Mouse (Mus musculus) urinary bladder, postnatal 4 days (tissue): ENCODE data around the gene Zfp820.
"Not testable (repeated sequence)": the region's sequence is repeated elsewhere in the genome, so short reads cannot be mapped to it uniquely, and the experiment has no call there.

Experiments used
- DNase-seq, 2 experiments: peaks; one replicate each; pipeline ENCODE4 v3.0.0; 2021 to 2022; ENCODE audit warnings: low spot score in 2 of 2

The Zfp820 gene

GRCm38 (mm10) chr17:21845545-21846321 is at the start of gene Zfp820:
Zfp820 (minus strand) TSS chr17:21845772.
- peak; percentile 63 to 64 for DNase-seq

DNA sequence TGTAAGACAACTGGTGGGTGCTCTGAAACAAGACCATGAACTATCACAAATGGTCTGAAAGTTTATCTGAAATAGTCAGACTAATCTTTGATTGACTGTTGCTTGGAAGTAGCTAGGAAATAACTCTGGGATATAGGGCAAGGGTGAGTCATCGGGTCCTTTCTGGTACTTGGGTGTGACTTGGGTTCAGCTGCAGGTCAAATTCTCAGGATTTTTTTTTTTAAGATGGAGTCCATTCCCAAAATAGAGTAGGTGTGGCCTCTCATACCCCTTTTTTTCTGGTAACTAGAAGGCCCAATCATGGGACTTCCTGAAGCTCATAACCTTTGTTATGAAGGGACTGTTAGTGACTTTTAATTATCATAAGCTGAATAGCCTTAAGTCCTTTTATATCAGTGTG is 25.7 kb upstream of the Zfp820 start:
- no peak for DNase-seq

DNA sequence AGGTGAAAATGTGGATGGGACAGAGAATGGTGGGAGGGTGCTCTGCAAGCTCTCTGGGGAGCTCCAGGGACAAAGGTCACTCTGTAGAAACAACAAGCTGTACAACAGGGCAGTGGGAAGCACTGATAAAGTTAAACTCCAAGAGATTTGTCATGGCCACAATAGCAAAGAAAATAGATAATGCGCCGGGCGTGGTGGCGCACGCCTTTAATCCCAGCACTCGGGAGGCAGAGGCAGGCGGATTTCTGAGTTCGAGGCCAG is 680 bp upstream of the Zfp820 start:
- DNase-seq, result not testable (repeated sequence)

DNA sequence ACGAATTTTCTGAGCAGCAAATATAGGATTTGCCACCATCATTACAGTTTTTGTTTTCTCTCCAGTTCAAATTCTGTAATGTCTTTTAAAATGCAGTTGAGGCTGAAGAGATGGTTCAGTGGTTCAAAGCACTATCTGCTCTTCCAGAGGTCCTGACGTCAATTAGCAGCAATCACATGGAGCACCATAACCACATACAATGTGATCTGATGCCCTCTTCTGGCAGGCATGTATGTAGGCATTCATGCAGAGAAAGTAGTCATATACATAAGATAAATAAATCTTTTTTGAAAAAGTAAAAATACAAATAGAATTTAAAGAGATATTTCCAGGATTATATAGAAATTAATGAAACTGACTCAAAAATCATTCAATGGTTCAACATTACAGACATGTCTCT is 7.1 kb downstream of the Zfp820 start:
- DNase-seq, result no peak

DNA sequence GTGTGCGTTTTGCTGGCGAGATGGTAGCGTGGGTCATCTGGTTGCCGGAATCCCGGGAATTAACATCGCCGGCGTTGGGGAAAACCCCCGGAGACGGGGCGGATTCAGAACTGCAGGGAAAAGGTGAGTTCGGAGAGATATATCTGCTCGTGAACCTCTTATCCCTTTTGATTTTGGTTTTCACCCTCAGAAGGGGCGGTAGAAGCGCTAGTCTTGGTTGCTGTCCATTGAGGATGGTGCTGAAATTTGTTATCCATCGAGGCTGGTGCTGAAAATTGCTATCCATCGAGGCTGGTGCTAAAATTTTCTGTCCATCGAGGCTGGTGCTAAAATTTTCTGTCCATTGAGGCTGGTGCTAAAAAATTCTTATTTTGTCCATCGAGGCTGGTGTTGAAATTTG is 44.2 kb downstream of the Zfp820 start:
- not testable (repeated sequence) for DNase-seq

GRCm38 (mm10) chr17:21792256-21792655 is 53.3 kb downstream of the Zfp820 start:
- no peak for DNase-seq

DNA sequence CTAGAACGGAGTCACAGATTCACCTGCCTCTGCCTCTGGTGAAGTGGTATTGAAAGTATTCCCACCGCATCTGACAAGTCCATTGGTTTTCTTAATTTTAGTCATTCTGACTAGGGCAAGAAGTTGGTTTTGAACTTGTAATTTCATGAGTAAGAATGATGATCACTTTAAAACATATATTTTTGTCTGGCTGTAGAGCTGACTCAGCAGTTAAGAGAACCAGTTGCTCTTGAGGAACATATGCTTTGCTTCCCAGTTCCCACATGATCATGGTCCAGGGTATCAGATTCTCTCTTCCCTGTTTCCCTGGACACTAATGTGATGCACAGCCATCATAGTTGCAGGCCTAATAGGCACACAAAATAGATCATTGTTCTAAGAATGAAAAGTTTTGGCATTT is 75.2 kb downstream of the Zfp820 start:
- no peak for DNase-seq
